Mouse (Mus musculus): ENCODE measurements at regions not wholly inside any gene's neighbourhood (a gene's known extent, or its start where the extent isn't known, plus 50 kb on each side); places are given as distances from the start of the nearest gene placed in this dataset.

DNA sequence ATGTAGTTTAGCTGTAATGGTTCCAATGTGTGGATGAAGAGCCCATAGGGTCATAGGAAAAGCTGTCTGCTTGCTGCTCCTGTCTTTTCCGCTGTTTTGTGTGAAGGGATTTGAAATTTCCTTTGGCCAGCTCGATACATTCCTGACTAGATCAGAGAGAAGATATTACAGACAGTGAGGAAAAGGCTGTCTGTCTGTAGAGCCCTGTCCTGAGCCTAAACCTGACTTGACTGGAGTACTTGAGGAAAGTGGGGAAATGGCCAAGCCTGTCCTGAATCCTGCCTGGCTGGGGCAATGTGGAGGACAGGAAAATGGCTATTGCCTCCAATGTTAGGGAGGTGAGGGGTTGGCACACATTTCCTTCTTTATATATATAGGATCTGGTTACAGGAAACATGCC, 601.0 kb upstream of the Nrp1 start:
- DNase-seq, result no peak

DNA sequence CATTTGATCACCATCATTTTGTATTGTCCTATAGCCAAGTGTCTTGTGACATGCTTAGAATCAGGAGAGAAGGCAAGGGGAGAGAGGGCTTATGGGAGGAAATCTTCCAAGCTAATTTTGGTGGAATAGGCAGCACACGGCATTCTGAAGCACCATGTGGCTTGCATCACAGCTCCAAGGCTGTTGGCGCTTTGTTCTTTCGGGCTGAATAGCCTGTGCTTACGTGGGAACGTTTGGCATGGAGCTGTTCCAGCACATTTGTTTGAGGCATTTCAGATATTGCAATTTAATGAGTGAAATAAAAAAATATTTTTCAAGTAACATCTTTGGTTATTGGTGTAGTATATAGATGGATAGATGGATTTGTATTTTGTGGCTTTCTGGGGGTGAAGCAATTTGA, 598.5 kb upstream of the Nrp1 start:
- no peak for DNase-seq

DNA sequence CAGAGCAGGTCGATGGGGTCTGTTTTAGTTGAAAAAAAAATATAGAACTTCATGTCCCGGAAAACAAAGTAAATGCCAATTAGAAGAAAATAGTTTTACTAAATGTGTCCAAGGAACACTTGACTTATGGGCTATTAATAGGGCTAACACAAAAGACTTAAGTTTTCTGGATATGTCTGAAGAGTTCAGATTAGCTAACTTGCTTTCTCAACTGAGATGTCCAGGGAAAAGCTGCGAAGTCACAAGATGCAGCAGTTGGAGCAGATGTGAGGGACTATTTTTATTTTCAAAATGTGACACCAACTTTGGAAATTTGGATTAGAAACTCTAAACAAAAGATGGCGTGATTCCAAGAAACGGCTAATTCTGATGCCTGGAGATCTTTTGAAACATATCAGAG, 593.2 kb upstream of the Nrp1 start:
- DNase-seq, result no peak

DNA sequence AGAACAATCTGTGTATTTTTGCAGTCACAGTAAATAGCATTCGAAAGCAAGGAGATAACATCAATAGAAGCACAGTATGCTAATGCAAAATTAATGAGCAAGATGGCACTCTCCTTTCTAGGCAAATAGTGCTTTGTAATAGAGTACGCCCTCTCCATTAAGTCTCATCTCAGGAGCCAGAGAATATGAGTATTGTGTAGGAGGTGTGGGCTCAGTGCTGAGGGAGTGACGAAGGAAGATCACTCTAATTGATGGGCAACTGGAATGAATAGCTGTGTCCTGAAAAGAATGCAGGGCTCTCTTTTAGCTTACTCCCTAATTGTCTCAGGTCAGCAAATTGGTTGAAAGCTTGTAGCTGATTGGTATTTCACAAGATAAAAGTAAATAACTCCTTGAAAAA, 590.1 kb upstream of the Nrp1 start:
- no peak for DNase-seq

DNA sequence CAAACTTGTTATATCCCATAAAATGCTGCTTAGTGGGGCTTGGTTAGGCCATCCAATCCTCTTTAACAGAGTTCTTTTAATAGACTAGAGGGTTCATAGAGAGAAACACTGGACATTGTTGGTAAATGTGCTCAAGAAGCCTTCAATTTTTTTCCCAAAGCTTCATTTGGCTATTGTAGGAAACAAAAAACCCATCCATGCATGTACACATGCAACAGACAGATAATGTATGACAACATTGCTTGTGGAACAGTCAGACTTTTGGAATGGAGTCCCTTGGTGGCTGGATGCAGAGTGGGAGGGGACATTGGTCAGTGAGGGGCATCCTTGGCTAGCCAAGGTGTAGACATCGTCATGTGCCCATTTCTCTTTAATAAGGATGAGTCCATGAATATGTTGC, 588.8 kb upstream of the Nrp1 start:
- DNase-seq, result no peak

DNA sequence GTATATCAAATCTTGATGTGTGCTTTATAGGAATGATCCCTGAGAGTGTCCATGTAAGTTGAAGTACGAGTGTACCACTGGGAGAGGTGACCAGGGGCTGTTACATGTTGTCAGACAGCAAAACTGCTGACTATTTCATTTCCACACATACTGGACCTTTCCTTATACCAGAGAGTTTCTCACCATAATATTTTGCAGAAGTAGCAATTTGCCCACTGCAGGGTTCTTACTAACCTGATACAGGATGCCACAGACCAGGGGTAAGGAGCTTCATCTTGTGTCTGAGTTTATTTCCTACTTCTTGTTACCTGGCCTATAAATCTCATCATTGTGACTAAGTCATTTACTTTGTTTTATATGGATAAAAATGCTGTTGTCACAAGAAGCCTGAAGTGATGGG, 586.6 kb upstream of the Nrp1 start:
- no peak for DNase-seq

DNA sequence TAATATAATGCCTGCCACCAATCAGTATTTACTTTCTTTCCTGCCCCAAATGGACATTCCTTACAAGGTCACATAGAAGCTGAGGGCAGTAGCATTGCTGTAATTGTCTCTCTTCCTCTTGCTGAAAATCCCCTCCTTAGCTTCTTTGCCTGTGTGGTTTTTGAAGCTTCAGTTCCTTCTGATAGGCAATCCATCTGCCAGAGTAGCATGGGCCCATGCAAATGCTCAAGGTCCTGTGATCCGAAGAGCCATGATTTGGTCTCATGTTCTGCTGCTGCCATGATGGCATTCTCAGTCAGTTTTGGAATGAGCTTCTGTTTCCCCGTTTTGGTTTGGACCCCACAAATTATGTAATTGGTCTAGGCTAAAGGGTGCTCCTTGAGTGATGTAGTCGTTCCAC, 586.0 kb upstream of the Nrp1 start:
- no peak for DNase-seq

DNA sequence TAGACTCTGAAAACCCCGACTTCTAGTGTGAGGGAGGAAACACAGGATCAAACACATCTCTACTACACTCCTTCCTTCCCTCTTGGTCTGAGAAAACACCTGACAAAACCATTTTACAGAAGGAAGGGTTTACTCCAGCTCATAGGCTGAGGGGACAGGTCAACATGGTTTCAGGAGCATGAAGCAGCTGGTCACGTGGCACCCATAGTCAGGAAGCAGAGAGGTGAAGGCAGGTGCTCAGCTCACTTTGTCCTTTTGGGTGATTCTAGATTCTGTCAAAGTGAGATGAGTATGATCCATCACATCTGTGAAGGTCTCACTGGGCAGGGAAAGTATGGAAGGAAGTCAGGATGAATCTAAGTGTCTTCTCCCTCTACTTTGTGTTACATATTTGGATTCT, 585.5 kb upstream of the Nrp1 start:
- no peak for DNase-seq

DNA sequence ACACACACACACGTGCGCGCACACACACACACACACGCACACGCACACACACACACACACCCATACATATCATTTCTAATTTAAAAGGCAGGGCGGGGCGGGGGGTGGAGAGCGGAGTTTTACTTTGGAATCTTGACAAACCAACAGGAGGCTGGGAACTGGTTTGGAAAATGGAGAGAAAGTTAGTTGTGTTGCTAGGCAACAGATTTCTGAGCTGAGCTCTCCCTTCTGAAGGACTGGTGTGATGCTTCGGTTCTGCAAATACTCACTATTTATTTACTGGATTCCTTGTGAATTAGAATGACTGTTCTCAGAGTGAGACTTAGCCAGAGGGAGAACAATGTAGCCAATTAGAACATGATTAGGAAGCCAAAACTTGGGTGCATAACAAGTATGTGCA, 583.8 kb upstream of the Nrp1 start:
- peak; percentile 9 for DNase-seq

DNA sequence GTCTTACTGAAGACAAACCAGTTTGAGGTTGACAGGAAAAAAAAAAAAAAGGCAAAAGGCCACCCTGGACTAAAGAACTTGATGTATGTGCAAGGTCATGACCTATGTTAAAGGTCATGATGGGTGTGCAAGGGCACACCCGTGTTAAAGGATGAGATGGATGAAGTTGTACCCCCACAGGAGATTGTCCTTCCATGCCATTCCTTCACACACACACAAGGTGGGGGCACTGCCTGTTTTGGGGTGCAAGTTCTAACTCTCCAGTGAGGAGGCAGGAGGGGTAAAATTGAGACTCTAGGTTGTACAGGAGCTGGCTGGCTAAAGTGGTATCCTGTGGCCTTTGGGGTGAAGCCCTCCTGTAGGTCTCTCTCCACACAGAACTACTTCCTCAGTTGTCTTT, 583.2 kb upstream of the Nrp1 start:
- DNase-seq, result no peak

DNA sequence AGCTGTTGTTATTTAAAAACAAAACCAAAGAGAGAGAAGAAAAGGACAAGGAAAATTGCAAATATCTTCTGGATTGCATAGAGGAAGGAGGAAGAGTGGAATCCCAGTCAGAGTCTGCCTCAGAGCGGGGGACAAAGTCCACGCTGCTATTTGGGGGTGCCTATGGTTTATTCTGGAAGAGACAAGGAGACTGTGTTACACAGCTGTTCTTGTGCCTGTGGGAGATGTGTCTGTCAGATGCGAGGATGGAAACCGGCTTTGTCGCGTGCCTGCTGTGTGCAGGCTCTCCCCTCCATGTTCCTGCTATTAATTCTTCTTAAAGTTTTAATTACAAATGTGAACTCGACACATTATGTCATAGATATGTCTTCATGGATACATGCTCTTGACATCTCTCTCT, 582.7 kb upstream of the Nrp1 start:
- DNase-seq, result peak; percentile 4

DNA sequence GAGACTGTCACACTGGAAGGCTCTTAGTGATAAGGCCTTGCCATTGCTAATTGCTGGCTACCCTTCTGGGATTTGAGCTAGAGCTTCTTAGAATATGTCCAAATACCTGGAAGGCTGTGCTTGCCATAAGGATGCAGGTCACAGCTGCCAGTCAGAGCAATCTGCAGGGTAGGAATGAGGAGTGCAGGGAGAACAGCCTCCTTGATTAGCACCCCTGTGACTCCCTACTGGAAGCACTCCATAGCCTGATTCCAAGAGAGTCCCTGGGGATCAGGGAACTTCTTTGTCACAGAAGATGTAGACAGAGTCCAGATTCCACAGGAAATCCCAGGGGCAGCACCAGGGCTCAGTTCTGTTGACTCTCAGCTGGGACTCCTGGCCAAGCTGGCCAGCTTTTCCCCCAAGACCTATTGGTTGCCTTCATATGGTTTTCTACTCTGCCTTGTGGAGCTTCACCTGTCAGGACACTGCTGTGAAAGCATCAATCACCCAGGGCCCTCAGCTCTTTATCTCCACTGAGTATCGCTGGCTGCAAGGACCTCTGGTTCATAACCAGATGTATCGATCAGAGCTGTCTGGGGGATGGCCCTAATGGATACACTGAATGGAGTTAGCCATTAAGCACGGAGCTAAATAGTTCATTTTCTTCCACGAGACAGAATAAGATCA, 579.9 kb upstream of the Nrp1 start:
- DNase-seq, result no peak

DNA sequence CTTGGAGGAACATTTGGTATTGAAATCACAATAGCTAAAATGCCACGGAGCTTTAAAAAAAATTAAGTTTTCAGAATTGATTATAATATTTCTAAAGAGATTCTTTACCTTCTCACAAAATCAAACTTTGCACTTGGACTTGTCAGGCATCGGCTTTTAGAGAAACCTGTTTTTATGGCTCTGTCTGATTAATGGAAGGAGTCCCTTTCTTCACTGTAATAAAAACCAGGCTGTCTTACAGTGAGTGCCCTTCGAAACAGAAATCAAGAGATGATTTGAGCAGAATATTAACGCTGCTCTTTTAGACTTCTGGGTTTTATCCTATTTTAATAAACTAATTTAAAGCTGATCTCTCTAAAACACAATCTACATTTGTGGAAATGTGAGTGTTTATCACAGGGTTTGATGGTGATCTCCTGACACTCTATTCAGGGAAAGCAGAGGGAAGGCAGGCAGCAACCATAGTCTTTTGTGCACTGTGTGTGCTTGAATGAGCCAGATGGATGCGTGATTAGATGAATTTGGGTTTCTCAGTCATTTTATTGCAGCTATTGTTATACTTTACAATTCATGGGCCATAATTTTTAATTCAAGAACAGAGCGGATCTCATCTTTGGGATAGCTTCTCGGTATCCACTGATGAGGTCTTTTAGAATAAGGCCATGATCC, 579.2 kb upstream of the Nrp1 start:
- DNase-seq, result no peak

DNA sequence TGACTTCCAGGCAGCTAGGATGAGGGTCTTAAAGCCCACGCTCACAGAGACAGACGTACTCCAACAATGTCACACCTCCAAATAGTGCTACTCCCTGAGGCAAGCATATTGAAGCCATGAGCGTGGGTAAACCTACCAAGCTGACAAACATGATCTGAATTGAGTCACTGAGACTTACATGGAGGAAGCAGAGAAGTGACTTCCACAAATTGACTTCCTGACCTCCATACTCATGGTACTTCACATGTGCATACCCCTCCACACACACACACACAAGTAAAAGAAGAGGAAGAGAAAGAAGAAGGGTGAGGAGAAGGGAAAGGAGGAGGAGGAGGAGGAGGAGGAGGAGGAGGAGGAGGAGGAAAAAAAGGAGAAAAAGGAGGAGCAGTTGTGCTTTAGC, 577.8 kb upstream of the Nrp1 start:
- no peak for DNase-seq

DNA sequence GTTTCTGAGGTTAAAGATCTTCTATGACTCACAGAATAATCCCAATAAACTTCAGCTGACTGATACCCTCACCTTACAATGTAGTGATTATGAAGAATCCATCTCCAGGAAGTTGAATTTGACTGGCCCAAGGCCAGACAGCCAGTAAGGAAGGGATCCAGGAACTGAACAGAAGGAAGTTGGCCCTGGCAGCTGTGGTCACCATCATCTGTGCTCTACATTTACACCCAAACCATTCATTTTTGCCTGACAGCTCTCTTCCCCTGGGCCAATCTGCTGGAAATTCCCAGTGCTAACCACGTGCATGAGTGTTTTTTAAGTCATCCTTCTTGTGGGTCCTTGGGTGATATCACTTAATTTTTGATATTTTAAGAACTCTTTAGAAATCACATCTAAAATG, 577.4 kb upstream of the Nrp1 start:
- DNase-seq, result no peak

DNA sequence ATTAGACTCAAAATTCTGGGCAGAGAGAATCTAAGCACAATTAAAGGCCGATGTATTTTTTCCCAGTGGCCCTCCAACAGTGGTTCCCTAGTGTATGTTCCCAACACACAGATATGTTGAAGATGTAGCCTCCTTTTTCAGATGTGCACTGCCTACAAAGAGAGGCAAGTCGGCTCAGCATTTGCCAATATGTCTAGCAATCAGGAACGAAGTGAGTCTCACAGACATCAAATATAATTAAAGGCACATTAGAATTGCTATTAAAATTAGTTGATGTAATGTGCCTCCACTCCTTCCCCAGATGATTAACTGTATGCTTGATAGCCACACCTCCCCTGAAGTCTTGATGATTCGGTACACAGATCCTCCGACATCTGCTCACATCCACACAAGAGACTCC, 565.8 kb upstream of the Nrp1 start:
- DNase-seq, result no peak

DNA sequence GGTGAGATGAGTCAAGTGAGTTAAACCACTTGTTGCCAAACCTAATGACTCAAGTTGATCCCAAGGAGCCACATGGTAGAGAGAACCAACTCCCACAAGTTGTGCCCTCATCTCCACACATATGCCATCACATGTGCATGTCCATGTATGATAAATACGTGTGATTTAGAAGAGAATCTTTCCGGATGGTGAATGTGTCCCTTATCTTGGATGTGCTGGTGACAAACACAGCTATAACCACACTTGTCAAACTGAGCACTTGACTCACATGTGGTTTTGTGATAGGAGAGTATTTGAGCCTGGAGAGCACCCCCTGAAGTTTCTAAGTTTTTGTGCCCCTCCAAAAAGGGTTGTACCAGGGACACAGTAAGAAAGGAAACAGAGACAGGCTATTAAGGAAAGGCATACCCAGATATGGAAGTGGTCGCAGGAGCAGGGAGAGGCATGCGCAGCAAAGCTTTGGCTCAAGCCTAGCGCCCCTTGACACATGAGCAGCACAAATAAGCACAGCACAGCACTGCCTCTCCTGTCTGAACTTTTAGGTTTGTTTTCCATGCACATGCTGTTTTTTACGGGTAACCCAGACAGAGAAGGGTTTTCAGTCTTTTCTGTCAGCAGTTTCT, 558.4 kb upstream of the Nrp1 start:
- DNase-seq, result no peak

DNA sequence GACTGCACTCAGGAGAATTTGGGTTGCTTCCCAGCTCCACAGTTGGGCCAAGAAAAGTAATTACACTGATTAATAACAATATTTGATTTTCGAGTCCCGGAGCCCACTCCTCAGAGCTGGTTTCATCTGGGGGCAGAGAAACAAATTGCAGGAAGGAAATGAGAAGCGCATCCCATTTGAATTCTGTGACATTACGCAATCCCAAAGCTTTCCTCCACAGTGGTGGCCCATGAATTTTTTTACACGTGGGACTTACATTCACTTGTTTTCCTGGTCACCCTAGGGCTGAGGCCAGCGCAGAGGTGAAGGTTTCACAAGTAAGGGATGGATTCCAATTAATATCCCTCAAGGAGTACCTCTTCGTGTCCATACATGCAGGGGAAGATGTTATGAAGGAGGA, 556.3 kb upstream of the Nrp1 start:
- no peak for DNase-seq

DNA sequence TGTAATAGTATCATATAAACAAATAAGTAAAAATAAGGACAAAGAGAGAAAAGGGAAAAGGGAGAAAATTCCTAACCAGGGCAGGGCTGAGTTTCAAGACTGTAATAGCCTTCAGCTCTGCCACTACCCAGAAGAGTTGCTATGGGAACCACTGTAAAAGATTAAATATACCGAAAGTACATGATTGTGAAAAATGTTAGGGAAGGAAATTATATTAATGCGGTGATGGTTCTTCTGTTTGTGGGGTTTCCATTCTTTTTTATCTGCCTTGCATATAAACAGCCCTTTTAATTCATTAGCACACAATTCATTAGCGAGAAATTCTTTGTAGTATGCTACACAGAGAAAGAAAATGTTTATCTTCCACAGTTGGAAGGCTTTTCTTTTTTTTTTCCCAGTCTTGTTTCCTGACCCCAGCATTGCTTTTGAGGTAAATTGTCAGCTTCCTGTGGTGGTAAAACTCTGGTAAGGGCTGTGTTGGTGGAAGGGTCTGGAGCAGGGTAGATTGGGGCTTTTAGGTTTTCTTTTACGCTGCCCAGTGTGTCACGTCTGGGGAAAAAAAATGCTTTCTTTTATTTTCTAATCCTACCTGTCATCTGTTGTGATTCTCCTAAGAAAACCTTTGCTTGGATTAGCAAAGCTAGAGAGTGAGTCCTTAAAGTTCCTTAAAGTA, 555.6 kb upstream of the Nrp1 start:
- DNase-seq, result no peak

DNA sequence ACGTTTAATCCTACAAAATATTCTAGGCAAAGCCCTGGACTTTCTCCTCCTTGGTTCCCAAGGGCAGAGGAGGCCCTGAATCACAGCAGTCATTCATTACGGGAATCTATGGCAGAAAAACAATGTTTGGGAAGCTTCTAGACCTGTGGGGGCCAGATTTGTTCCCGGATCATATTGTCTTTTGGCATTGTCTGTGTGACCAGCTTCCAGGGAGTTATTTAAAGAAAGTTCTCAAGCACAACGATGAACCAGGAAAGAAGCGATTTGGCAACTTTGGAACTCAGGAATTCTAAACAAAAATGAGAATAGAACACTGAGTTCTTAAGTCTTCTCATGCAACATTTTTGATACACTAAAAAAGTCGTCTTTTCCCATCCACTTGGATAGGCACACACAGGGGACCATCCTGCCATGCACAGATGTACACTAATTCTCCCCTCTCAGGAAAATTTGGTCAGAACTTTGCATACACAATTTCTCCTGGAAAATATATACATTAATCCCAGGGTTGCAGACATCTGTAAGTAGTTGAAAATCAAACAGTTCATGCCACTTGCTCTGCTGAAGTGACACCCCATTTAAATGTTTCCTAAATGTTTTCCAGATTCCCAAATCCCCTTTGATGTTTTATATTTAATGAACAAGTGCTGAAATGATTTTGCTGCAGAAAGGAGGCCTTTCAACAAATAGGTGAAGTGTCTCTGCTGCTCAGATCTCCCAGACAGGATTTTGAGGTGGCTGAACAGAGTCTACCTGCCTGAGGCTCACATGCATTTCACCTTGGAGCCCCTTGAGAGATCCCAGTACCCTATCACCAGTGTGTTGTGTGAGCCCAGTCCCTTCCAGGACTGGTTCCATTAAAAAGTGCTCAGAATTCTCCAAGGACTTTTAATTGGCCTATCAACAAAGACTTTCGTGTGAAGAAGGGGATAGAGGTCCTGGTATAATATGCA, 548.9 kb upstream of the Nrp1 start:
- no peak for DNase-seq

DNA sequence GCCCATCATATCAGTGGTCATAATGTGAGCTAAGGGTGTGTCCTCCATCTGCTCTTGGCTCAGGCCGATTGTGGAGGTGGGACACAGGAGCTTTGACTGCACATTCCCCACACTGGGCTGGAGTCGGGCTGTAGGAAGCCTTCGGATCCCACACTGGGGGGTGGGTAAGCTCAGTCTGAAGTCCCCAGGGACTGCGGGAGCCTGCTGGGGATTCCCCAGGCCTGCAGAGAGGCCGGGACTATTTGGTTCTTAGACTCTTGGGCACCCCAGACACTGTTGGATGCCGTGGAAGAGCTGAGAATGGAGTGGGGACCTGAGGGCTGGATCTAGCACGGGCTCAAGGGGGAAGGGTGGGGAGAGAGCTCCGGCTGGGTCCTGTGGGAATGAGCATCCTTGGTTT, 547.1 kb upstream of the Nrp1 start:
- DNase-seq, result no peak

DNA sequence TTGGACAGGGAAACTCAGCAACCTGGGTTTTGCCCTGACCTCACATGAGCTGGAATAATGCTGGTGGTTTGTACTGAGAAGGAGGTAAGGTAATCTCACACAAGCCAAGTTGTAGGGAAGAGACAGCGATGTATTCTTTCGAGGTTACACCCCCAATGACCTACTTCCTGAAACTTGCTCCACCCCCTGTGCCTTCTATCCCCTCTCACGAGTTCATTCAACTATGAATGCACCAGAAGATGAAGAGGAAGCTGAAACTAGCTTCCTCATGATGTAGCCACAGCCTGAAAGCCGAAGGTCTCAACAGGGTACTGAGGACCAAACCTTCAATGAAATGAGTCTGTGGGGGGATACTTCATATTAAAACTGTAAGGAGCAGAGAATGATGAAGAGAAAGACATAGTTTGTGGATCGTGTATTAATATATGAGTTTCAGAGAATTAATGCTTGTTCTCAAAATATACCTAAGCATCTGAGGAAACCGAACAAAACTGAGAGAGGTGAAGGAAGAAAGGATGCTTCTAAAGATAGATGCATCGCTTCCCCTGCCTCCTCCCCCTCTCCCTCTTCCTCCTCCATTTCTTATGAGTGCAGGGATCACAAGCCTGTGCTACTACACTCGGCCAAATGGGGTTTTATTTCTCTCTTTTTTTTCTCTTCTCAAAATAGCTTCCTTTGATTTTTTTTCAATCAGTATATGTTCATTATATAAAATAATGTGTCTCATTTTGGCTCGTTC, 543.5 kb upstream of the Nrp1 start:
- no peak for DNase-seq

All from right cerebral cortex, postnatal 14 days (tissue).